Mouse (Mus musculus) skeletal muscle tissue, adult 2 months (tissue): Measurements from ENCODE around the gene Clpp.

ENCODE experiments used
- DNase-seq: peaks from one replicate; pipeline ENCODE4 v3.0.0-alpha.2; 2012; ENCODE audit warnings: low read depth, low spot score

Clpp gene

GRCm38 (mm10) chr17:56986105-56986805 is 3.9 kb upstream of the Clpp start:
- DNase-seq, result no peak

GRCm38 (mm10) chr17:56988441-56988840 is 1.7 kb upstream of the Clpp start:
- no peak for DNase-seq

GRCm38 (mm10) chr17:56988921-56989430 is 1.1 kb upstream of the Clpp start:
- no peak for DNase-seq

- DNase-seq, result peak; percentile 69
Measured at GRCm38 (mm10) chr17:56989467-56990114, 514 bp upstream of the Clpp start.

GRCm38 (mm10) chr17:56990966-56991365 is 861 bp downstream of the Clpp start:
- DNase-seq, result no peak

GRCm38 (mm10) chr17:56995046-56995445 is 4.9 kb downstream of the Clpp start:
- no peak for DNase-seq

GRCm38 (mm10) chr17:56996506-56996905 is 6.4 kb downstream of the Clpp start:
- no peak for DNase-seq

- peak; percentile 98 for DNase-seq
Measured at GRCm38 (mm10) chr17:56997029-56997667, 7.0 kb downstream of the Clpp start, which contains the start of gene Alkbh7. Alkbh7 (plus strand) TSS chr17:56997339.

- no peak for DNase-seq
Measured at GRCm38 (mm10) chr17:56999414-56999813, 9.3 kb downstream of the Clpp start.

- no peak for DNase-seq
Measured at GRCm38 (mm10) chr17:56999968-57000609, 10.0 kb downstream of the Clpp start, which contains the start of gene Pspn. Pspn (minus strand) TSS chr17:57000018.

- DNase-seq, result no peak
Measured at GRCm38 (mm10) chr17:57001228-57001627, 11.1 kb downstream of the Clpp start.

- DNase-seq, result no peak
Measured at GRCm38 (mm10) chr17:57003994-57004393, 13.9 kb downstream of the Clpp start.

- no peak for DNase-seq
Measured at GRCm38 (mm10) chr17:57007137-57007905, 17.2 kb downstream of the Clpp start.

- no peak for DNase-seq
Measured at GRCm38 (mm10) chr17:57010911-57011235, 20.8 kb downstream of the Clpp start.

GRCm38 (mm10) chr17:57011236-57012141 is 21.4 kb downstream of the Clpp start, which contains the start of the genes Gtf2f1 and Gm17949:
Gtf2f1 (minus strand) TSS chr17:57011288.
Gm17949 (plus strand) TSS chr17:57011469.
- DNase-seq, result peak; percentile 100

- DNase-seq, result no peak
Measured at GRCm38 (mm10) chr17:57012245-57012795, 22.2 kb downstream of the Clpp start.

GRCm38 (mm10) chr17:57019693-57020092 is 29.6 kb downstream of the Clpp start:
- DNase-seq, result no peak

- no peak for DNase-seq
Measured at GRCm38 (mm10) chr17:57020960-57021359, 30.9 kb downstream of the Clpp start.

- no peak for DNase-seq
Measured at GRCm38 (mm10) chr17:57027471-57027870, 37.4 kb downstream of the Clpp start.

- DNase-seq, result no peak
Measured at GRCm38 (mm10) chr17:57029691-57030090, 39.6 kb downstream of the Clpp start.
